Mouse (Mus musculus) spleen, postnatal 4 days (tissue): Measurements from ENCODE around the gene Tdpoz5.
"Not testable (repeated sequence)": the region's sequence is repeated elsewhere in the genome, so short reads cannot be mapped to it uniquely, and the experiment has no call there.

Experiments used
- DNase-seq, 2 experiments: peaks; one replicate each; pipeline ENCODE4 v3.0.0; 2022; ENCODE audit warnings: low spot score in 2 of 2

Tdpoz5 gene

DNA sequence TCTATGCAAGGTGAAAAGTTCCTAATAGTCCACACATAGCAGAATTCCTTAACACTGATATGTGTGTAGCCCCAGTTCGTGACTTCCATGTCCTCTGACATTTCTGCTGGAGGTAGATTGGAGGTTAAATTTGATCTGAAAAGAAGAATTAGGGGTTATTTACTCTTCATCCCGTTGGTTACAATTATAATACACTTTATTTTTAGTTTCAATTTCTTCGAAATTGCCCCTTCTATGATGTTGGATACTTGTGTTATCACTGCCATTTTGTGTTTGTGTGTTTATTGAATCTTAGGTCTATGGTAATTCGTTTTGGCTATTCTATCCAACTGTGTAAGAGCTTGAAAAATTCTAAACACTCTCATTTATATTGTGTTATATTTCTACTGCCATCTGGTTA, at the start of gene Tdpoz5:
Tdpoz5 (minus strand) TSS at position 101 of the 400 bp plus-strand sequence.
- DNase-seq, result not testable (repeated sequence)

DNA sequence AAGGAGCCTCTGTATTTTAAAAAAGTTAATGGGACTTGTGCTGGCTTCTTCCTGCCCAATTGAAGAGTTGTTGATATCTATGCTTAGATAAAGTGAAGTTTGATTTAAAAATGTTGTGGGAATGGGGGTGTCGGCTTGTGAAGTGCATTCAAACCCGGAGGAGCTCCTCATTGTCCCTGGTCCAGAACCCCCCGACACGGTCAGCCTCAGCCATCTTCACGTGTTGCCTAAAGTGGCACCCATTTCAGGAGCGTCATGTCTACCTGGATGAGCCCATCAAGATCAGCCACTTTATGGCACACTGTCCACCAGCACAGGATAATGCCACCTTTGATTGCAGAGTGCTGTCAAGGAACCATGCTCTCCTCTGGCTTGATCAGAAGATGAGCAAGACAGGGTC, 7.8 kb upstream of the Tdpoz5 start:
- not testable (repeated sequence) for DNase-seq

DNA sequence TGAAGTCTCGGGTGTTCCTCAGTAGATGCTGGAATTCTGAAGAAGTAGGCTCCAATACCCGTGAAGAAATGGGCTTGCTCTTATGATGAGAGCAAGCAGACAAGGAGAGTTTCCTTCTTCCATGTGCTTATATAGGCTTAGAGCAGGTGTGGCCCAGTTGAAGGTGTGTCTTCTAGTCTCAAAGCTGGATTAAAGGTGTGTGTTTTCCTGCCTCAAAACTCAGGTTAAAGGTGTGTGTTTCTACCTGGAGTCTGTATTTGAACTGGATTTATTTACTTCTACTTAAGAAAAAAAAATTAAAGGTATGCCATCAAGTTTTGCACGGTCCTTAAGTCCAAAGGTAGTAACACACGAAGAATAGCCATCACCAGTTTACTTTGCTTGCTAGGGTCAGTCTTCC, 17.7 kb downstream of the Tdpoz5 start, which contains the start of gene Gm9117:
Gm9117 (minus strand) TSS at position 101 of the 400 bp plus-strand sequence.
- not testable (repeated sequence) for DNase-seq

DNA sequence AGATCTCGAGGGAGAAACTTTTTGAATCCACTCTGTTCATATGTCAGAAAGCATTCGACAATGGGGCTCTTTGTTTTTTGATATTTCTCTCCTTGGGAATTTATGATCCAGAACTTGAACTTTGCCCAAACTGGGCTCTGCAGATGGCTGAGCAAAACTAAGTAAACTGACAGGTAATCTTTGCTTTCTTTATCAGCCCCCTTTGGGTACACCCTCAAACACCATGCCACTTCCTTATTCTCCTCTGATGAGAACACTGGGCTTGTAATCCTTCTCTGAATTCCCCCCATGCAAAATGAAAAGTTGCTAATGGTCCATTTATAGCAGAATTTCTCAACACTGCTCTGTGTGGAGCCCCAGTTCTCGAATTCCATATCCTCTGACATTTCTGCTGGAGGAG, 22.7 kb downstream of the Tdpoz5 start:
- DNase-seq, result not testable (repeated sequence)
